Mouse (Mus musculus) brain, embryonic 18.5 days (tissue): ENCODE results near the gene Clock.

Source experiments
- DNase-seq: peaks from one replicate; pipeline ENCODE4 v3.0.0-alpha.2; 2012; ENCODE audit warnings: low read depth, low spot score

Clock gene

DNA sequence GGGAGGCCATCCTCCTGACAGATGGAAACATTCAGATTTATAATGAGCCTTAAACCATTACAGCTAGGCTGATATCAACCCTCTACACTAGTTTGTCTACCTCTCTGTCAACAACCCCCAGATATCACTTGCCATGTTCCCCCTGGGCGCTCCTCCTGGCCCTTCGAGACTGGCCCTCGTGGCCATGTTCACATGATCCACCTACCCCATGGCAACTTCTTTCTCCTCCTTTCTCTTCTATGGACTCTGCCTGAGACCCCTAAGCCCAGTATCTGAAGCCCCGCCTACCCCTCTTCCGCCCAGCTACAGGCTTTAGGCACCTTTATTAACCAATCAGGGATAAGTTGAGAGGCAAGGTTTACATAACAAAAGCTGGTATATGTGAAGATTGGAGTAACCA, 124.8 kb downstream of the Clock start:
- DNase-seq: no peak

DNA sequence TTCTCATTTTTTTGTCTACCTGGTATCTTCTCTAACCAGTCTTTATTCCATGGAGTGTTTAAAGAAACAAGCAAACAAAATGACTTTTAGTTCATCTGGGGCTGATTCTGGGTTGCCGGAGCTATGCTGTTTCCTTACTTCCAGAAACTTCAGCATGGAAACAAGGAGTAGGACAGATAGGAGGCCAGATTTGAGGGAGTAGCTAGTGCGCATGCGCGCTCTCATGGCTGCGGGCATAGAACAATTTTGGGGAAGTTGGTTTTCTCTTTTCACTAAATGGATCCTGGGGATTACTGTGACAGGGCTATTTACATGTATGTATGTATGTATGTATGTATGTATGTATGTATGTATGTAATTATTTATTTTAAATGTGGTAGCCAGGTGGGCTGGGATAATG, 125.4 kb downstream of the Clock start:
- no peak for DNase-seq

DNA sequence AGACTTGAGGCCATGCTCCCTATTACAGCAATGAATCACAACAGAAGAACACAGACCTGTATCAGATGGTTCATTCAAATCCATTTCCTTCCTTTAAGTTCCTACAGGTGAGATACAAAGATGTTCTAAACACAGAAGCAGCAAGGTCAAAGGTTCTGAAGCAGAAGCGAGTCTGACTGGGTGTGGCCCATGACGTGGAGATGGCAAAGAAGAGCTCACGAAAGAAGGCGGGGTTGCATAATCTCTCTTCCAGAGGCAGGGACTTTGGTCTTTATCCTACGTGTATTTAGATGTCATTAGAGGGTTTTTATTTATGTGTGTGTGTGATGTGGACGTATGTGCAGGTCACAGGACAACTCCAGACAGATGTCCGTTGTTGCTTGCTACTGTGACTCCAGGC, 126.9 kb downstream of the Clock start:
- DNase-seq: no peak

GRCm38 (mm10) chr5:76176841-76177240, 127.8 kb downstream of the Clock start:
- DNase-seq: no peak

- DNase-seq: no peak
These were observed 128.2 kb downstream of the Clock start for GRCm38 (mm10) chr5:76176411-76176810.

DNA sequence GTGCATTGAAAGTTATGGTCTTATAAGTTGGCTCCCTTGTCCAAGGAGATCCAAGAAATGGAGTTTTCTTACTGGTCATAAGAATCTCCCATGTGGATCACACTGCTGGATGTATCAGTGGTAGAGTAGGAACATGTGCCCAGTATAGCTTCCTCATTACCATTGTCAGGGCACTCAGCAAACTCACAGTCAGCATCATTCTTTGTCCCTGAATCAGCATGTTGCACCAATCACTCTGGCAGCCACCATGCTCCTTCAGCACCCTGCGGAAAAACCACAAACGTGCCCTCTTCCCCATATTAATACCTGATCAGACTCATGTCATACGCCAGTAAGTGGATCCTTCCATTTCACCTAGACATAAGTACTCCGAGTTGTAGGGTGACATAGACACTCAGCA, 129.5 kb downstream of the Clock start:
- DNase-seq: no peak

DNA sequence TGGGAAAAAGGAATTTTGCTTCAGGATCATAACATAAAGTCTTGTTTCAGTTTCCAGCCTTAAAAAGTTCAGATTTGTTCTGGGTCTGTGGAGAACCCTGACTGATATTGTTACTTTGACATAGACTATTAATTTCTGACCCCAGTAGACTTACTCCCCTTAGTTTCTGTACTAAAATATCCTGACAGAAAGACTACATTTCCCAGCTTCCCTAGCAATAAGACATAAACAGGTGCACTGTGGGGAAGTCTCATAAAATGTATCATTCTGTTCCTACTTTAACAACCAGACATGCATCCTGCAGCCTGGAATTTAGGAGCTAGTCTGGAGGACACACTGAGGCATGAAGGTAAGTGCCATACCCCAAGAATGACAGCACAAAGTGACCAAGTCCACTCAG, 133.6 kb downstream of the Clock start:
- no peak for DNase-seq

GRCm38 (mm10) chr5:76170522-76170921, 134.1 kb downstream of the Clock start:
- no peak for DNase-seq

DNA sequence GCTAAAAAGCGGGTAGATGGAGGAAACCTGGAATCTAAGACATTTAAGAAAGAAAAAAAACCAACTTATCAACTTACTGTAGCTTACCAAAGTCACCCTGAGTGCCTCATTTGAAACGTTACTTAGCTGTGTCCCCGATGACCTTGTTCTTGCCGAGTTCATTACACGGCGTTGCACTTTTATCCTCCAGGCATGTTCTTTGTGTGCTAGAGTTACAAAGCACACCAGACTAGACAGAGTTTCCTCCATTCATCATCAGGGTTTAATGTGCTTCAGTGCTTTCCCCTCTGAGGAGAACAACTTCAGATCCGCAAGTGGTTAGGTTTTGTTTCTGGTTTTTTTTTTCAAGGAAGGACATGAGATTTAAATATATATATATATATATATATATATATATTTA, 139.8 kb downstream of the Clock start:
- no peak for DNase-seq

- no peak for DNase-seq
These were observed 140.7 kb downstream of the Clock start for GRCm38 (mm10) chr5:76163828-76164390.

DNA sequence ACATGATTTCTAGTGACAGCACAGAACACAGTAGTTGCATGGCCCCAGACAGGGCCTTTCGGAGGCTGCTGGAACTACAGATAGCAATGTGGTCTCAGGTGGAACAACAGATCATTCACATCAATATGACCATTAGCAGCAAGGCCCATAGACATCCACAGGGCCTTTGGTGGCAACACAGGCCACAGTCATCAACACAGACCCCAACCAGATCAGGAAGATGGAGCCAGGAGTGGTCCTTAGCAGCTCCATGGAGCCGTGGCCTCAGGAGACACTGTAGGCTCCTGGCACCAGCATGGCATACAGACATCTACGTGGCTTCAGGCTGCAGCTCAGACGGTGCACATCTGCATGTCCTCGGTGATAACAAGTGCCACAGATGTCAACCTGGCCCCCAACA, 141.7 kb downstream of the Clock start:
- DNase-seq: no peak

GRCm38 (mm10) chr5:76161491-76161890, 143.1 kb downstream of the Clock start:
- no peak for DNase-seq

DNA sequence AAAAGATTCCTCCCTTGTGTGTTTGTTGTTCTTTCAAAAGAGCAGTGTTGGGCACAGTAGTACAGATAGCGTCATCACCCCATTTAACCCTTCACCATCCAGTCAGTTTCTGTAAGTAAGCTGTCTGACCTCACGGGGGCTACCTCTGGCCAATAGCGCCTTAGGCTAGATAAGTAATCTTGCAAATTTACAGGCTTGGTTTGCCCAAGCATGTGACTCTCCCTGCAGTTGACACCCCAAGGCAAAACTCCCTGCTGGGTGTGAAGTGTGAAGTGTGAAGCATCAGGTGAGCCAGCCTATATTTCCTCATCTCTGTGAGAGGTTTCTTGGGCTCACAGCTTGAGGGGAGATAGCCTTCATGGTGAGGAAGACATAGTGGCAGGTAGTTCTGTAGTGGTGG, 144.5 kb downstream of the Clock start:
- DNase-seq: no peak
